Mouse (Mus musculus) lung, postnatal 0 days (tissue): Measurements from ENCODE around the gene Adamts6. TPM values are rescaled to one million over a fixed set of nuclear protein-coding genes. Genes with fewer than 3 reads are reported as not detected.

Experiments used
- ATAC-seq: fragments of 200-750 bp; cut with Nextera tagmentation; 2 replicates; pipeline ENCODE4 v1.8.0; 2017; ENCODE audit warnings: moderate library complexity
- DNase-seq: peaks from one replicate; pipeline ENCODE4 v3.0.0-alpha.2; 2016; ENCODE audit warnings: low spot score
- H3K27ac ChIP-seq: fragments of 300-500 bp; sonication (generic); 2 replicates; pipeline ENCODE4 v1.5.1; 2014; ENCODE audit warnings: antibody characterized with exemption, mild to moderate bottlenecking, low read length, mixed read lengths
- H3K27me3 ChIP-seq: fragments of 300-500 bp; sonication (generic); replicated peaks from 2 replicates; pipeline ENCODE4 v1.6.1; 2014; ENCODE audit warnings: low read length, mixed read lengths; ENCODE audit not compliant: insufficient read depth
- H3K36me3 ChIP-seq: fragments of 300-500 bp; sonication (generic); 2 replicates; pipeline ENCODE4 v1.6.1; 2014; ENCODE audit warnings: low read length, mixed read lengths; ENCODE audit not compliant: insufficient read depth
- H3K4me1 ChIP-seq: fragments of 300-500 bp; sonication (generic); 2 replicates; pipeline ENCODE4 v1.6.1; 2014; ENCODE audit warnings: antibody characterized with exemption, low read depth, low read length, mixed read lengths; ENCODE audit not compliant: insufficient read depth
- H3K4me2 ChIP-seq: fragments of 300-500 bp; sonication (generic); replicated peaks from 2 replicates; pipeline ENCODE4 v1.6.1; 2014; ENCODE audit warnings: low read depth, mild to moderate bottlenecking, low read length, moderate library complexity, mixed read lengths
- H3K4me3 ChIP-seq: fragments of 300-500 bp; sonication (generic); 2 replicates; pipeline ENCODE4 v1.5.1; 2014; ENCODE audit warnings: low read depth, low read length
- H3K9ac ChIP-seq: fragments of 300-500 bp; sonication (generic); replicated peaks from 2 replicates; pipeline ENCODE4 v1.6.1; 2014; ENCODE audit warnings: low read depth, mild to moderate bottlenecking
- H3K9me3 ChIP-seq: fragments of 300-500 bp; sonication (generic); 2 replicates; pipeline ENCODE4 v1.6.1; 2016; ENCODE audit warnings: low read length, mixed read lengths
- CTCF ChIP-seq: IDR thresholded peaks from 2 replicates; pipeline ENCODE4 v1.5.1; 2016; ENCODE audit warnings: antibody characterized with exemption, mild to moderate bottlenecking
- EP300 ChIP-seq: IDR thresholded peaks from 2 replicates; pipeline ENCODE4 v1.6.1; 2016; ENCODE audit warnings: antibody characterized with exemption, mild to moderate bottlenecking, control low read depth
- WGBS: fragments of 180-500 bp; shearing (Covaris S2); extraction: QIAGEN DNeasy Blood & Tissue Kit; methylation state at CpG from one replicate; pipeline ENCODE4 v1.1.7; 2014; 5-methylcytosine and 5-hydroxymethylcytosine counted together
- polyA plus RNA-seq: library from polyadenylated mRNA; unstranded; fragments of >200 nt; fragmentation: Nextera tagmentation; extraction: Ambion mirVana; gene quantifications from 2 replicates; pipeline ENCODE4 v1.2.1, GENCODE M21; 2015

The Adamts6 gene
- polyA plus RNA-seq, 1 experiment from 2014 or later = 1.1 TPM

- no peaks in the 10 kb centered on the region for H3K27me3 ChIP-seq
- no peaks in the 10 kb centered on the region for H3K36me3 ChIP-seq
- no peak overlapping the region for H3K4me3 ChIP-seq
- TF ChIP-seq CTCF (no peak), EP300 (no peak)
- ATAC-seq (no peak), DNase-seq (no peak)
- no peak overlapping the region for H3K4me2 ChIP-seq
- no peaks in the 10 kb centered on the region for H3K4me1 ChIP-seq
- H3K27ac ChIP-seq = no peak overlapping the region
- H3K9me3 ChIP-seq = no peaks in the 10 kb centered on the region
- H3K9ac ChIP-seq = no peak overlapping the region
These were observed 159.8 kb downstream of the Adamts6 start for GRCm38 (mm10) chr13:104447470-104447869.

GRCm38 (mm10) chr13:104448349-104448748 is 160.7 kb downstream of the Adamts6 start:
- no peaks in the 10 kb centered on the region for H3K36me3 ChIP-seq

GRCm38 (mm10) chr13:104453271-104453974 is 165.8 kb downstream of the Adamts6 start:
- no peaks in the 10 kb centered on the region for H3K27me3 ChIP-seq
- no peak overlapping the region for H3K4me2 ChIP-seq
- H3K4me3 ChIP-seq = no peak overlapping the region
- no peaks in the 10 kb centered on the region for H3K36me3 ChIP-seq
- H3K4me1 ChIP-seq = no peaks in the 10 kb centered on the region
- H3K9ac ChIP-seq = no peak overlapping the region
- no peaks in the 10 kb centered on the region for H3K9me3 ChIP-seq
- DNase-seq (no peak), ATAC-seq (no peak)
- TF ChIP-seq CTCF (no peak), EP300 (no peak)
- WGBS = 80% methylated on average over 1 of the region's 1 CpGs
- no peak overlapping the region for H3K27ac ChIP-seq

More at GRCm38 (mm10) chr13:104448349-104448748, 160.7 kb downstream of the Adamts6 start:
- Histone ChIP-seq H3K4me3 (no peak overlapping the region), H3K4me2 (no peak overlapping the region), H3K9me3 (no peaks in the 10 kb centered on the region), H3K27ac (no peak overlapping the region), H3K9ac (no peak overlapping the region), H3K27me3 (no peaks in the 10 kb centered on the region), H3K4me1 (no peaks in the 10 kb centered on the region)
- DNase-seq (no peak), ATAC-seq (no peak)
- 61% methylated on average over 1 of the region's 1 CpGs for WGBS
- no peak for TF ChIP-seq EP300
- TF ChIP-seq CTCF = no peak

- H3K27me3 ChIP-seq = no peaks in the 10 kb centered on the region
- H3K4me2 ChIP-seq = no peak overlapping the region
- DNase-seq (no peak), ATAC-seq (no peak)
- H3K9me3 ChIP-seq = no peaks in the 10 kb centered on the region
- no peaks in the 10 kb centered on the region for H3K36me3 ChIP-seq
- H3K4me3 ChIP-seq = no peak overlapping the region
- no peaks in the 10 kb centered on the region for H3K4me1 ChIP-seq
- WGBS = 83% methylated on average over 1 of the region's 1 CpGs
- H3K9ac ChIP-seq = no peak overlapping the region
- no peak overlapping the region for H3K27ac ChIP-seq
- TF ChIP-seq EP300 = no peak
- no peak for TF ChIP-seq CTCF
These were observed 172.7 kb downstream of the Adamts6 start for GRCm38 (mm10) chr13:104460287-104460686.

- Histone ChIP-seq H3K4me2 (no peak overlapping the region), H3K9me3 (no peaks in the 10 kb centered on the region), H3K36me3 (no peaks in the 10 kb centered on the region), H3K27me3 (no peaks in the 10 kb centered on the region), H3K4me3 (no peak overlapping the region), H3K27ac (no peak overlapping the region), H3K4me1 (no peaks in the 10 kb centered on the region), H3K9ac (no peak overlapping the region)
- DNase-seq = no peak
- 64% methylated on average over 1 of the region's 1 CpGs for WGBS
- ATAC-seq = no peak
- TF ChIP-seq EP300 = no peak
- no peak for TF ChIP-seq CTCF
These were observed 180.4 kb downstream of the Adamts6 start for GRCm38 (mm10) chr13:104468061-104468460.

GRCm38 (mm10) chr13:104476285-104476956 is 188.8 kb downstream of the Adamts6 start:
- ATAC-seq (no peak), DNase-seq (peak; percentile 7)
- no peaks in the 10 kb centered on the region for H3K4me1 ChIP-seq
- no peaks in the 10 kb centered on the region for H3K9me3 ChIP-seq
- no peak overlapping the region for H3K4me3 ChIP-seq
- no peaks in the 10 kb centered on the region for H3K27me3 ChIP-seq
- no peak overlapping the region for H3K4me2 ChIP-seq
- TF ChIP-seq CTCF (no peak), EP300 (no peak)
- WGBS = 67% methylated on average over 9 of the region's 9 CpGs
- no peaks in the 10 kb centered on the region for H3K36me3 ChIP-seq
- no peak overlapping the region for H3K27ac ChIP-seq
- H3K9ac ChIP-seq = no peak overlapping the region
